Mouse (Mus musculus): ENCODE data around the gene Spop. TPM values are rescaled to one million over a fixed set of nuclear protein-coding genes. Genes with fewer than 3 reads are reported as not detected.

The Spop gene
- polyA plus RNA-seq, 1 experiment from 2014 or later, result 96.0 TPM

DNA sequence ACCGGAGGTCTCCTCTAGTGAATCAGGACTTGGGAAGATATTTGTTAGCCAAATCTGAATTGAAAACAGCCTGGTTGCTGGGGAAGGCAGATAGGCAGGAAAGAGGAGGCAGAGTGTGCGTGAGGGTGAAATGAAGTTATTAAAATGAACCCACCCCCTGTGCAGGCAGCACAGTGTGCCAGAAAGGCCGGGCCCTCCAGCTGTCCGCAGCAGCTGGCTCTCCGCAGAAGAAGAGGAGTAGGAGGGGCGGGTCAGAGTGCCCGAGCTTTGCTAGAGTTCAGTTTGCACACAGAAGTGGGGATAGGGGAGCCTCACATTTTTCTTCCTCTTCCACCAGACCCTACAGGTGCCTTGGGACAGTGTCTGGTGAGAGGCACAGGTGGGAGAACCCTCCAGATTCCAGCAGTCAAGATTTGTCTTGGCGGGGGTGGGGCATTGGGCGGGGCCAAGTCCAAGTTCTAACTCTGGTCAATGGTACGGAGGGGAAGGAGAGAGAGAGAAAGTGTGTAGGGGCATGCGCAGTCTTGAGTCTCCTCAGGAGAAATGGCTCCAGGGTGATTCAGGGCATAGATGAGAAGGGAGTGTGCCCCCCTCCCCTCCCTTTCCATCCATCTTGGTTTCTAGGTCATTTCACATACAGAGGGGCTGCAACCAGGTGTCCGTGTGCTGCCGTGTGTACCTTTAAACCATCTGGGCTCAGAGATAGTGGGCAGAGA is 94.5 kb downstream of the Spop start:
- DNase-seq (ENCODE audit: low spot score), result peak; percentile 40
- Histone ChIP-seq H3K4me2 (replicated peaks; ENCODE audit: low read depth) (peak overlapping the region; percentile 42), H3K27ac (replicated peaks) (no peak overlapping the region), H3K9ac (ENCODE audit: low read length) (no peak overlapping the region), H3K9me3 (ENCODE audit: control insufficient read depth, low read length) (no peaks in the 10 kb centered on the region), H3K27me3 (ENCODE audit: control insufficient read depth, insufficient read depth, low read length) (no peaks in the 10 kb centered on the region), H3K4me1 (replicated peaks; ENCODE audit: control insufficient read depth, insufficient read depth) (0 out of 2 replicates have a peak, but pooled peaks cover 2% of the 10 kb centered on the region), H3K4me3 (ENCODE audit: low read depth, low read length) (no peak overlapping the region), H3K36me3 (ENCODE audit: control insufficient read depth, insufficient read depth, low read length) (no peaks in the 10 kb centered on the region)
- 0 out of 2 replicates have a peak, but pooled peaks have one; percentile 46 for ATAC-seq (ENCODE audit: low FRiP score, low TSS enrichment)
- TF ChIP-seq EP300 (optimal IDR thresholded peaks at IDR 0.05) (no peak), CTCF (IDR thresholded peaks at IDR 0.05; ENCODE audit: low read depth) (no peak)
- 33% methylated on average over 13 of the region's 13 CpGs for WGBS

DNA sequence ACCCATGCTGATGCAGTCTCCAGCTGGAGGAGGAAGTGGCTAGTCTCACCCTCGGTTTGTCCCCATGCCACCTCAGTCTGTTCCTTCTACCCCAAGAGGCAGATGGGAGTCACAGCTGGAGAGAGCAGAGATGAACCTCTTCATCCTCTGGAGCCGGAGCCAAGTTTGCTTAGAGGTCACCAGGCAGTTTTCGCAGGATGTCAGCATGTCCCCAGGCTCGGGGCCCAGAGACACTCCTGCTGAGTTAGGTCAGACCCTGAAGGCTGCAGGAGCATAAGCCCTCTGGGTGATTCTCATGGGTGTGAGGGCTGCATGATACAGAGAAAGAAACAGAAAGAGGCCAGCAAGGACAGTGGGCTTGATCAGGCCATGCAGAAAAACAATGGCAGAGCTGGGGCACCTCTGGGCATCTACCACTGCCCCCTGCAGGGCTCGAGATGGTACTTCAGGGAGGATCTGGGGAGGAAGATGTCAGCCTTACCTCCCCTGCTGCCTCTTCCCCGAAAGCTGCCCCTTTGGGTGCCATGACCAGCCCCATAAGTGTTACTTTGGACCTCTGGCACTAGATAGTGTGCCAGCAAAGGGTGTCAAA is 95.3 kb downstream of the Spop start:
- Histone ChIP-seq H3K36me3 (ENCODE audit: control insufficient read depth, insufficient read depth, low read length) (no peaks in the 10 kb centered on the region), H3K4me2 (replicated peaks; ENCODE audit: low read depth) (no peak overlapping the region), H3K27ac (replicated peaks) (no peak overlapping the region), H3K27me3 (ENCODE audit: control insufficient read depth, insufficient read depth, low read length) (no peaks in the 10 kb centered on the region), H3K9ac (ENCODE audit: low read length) (no peak overlapping the region), H3K4me3 (ENCODE audit: low read depth, low read length) (no peak overlapping the region), H3K9me3 (ENCODE audit: control insufficient read depth, low read length) (no peaks in the 10 kb centered on the region), H3K4me1 (replicated peaks; ENCODE audit: control insufficient read depth, insufficient read depth) (0 out of 2 replicates have a peak, but pooled peaks cover 2% of the 10 kb centered on the region)
- 70% methylated on average over 6 of the region's 6 CpGs for WGBS
- no peak for ATAC-seq (ENCODE audit: low FRiP score, low TSS enrichment)
- no peak for DNase-seq (ENCODE audit: low spot score)
- peak; percentile 64 for TF ChIP-seq CTCF (IDR thresholded peaks at IDR 0.05; ENCODE audit: low read depth)
- TF ChIP-seq EP300 (optimal IDR thresholded peaks at IDR 0.05), result no peak

DNA sequence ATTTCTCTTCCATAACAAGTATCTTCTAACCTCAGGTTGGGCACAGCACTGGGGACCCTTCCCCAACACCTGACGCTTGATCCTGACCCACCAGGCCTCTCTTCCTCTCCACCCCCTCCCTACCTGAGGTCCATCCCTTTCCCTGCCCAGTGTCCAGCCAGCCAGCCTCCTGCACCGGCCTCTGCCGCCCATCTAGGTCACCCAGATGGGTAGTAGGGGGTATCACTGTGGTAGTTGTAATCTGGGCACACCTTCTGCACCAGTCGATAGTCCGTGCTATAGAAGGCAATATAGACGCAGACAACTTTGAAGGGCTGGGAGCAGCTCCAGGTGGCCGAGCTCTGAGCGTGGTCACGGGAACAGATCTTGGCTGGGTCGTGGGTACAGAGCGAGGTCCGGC is 96.8 kb downstream of the Spop start:
- no peak for TF ChIP-seq CTCF (IDR thresholded peaks at IDR 0.05; ENCODE audit: low read depth)
- TF ChIP-seq EP300 (optimal IDR thresholded peaks at IDR 0.05), result no peak
- DNase-seq (ENCODE audit: low spot score) (no peak), ATAC-seq (ENCODE audit: low FRiP score, low TSS enrichment) (no peak)
- Histone ChIP-seq H3K4me2 (replicated peaks; ENCODE audit: low read depth) (no peak overlapping the region), H3K36me3 (ENCODE audit: control insufficient read depth, insufficient read depth, low read length) (no peaks in the 10 kb centered on the region), H3K9ac (ENCODE audit: low read length) (no peak overlapping the region), H3K9me3 (ENCODE audit: control insufficient read depth, low read length) (no peaks in the 10 kb centered on the region), H3K4me1 (replicated peaks; ENCODE audit: control insufficient read depth, insufficient read depth) (0 out of 2 replicates have a peak, but pooled peaks cover 2% of the 10 kb centered on the region), H3K27me3 (ENCODE audit: control insufficient read depth, insufficient read depth, low read length) (no peaks in the 10 kb centered on the region), H3K27ac (replicated peaks) (no peak overlapping the region), H3K4me3 (ENCODE audit: low read depth, low read length) (no peak overlapping the region)
- 83% methylated on average over 12 of the region's 12 CpGs for WGBS

DNA sequence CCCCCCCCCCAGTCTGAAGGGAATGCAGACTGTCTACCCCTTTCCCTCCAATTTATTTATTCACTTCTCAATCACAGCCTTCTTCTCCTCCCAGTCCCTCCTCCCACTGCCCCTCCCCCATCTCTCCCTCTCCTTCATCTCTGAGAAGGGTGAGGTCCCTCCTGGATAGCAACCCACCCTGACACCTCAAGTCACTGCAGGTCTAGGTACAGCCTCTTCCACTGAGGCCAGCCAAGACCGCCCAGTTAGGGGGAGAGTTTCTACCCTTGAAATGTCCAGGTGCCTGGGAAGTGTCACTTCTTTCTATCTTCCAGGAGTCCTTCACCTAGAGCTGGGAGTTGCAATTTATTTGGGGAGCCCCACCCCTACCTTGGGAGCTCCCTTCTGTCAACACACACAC is 98.0 kb downstream of the Spop start:
- WGBS, result 63% methylated on average over 1 of the region's 1 CpGs
- H3K9me3 ChIP-seq (ENCODE audit: control insufficient read depth, low read length), result no peaks in the 10 kb centered on the region
- H3K4me1 ChIP-seq (replicated peaks; ENCODE audit: control insufficient read depth, insufficient read depth), result 0 out of 2 replicates have a peak, but pooled peaks cover 2% of the 10 kb centered on the region
- no peak overlapping the region for H3K27ac ChIP-seq (replicated peaks)
- H3K4me2 ChIP-seq (replicated peaks; ENCODE audit: low read depth), result no peak overlapping the region
- H3K4me3 ChIP-seq (ENCODE audit: low read depth, low read length), result no peak overlapping the region
- H3K27me3 ChIP-seq (ENCODE audit: control insufficient read depth, insufficient read depth, low read length), result 0 out of 2 replicates have a peak, but pooled peaks cover 2% of the 10 kb centered on the region
- H3K36me3 ChIP-seq (ENCODE audit: control insufficient read depth, insufficient read depth, low read length), result no peaks in the 10 kb centered on the region
- H3K9ac ChIP-seq (ENCODE audit: low read length), result no peak overlapping the region
- no peak for TF ChIP-seq EP300 (optimal IDR thresholded peaks at IDR 0.05)
- no peak for TF ChIP-seq CTCF (IDR thresholded peaks at IDR 0.05; ENCODE audit: low read depth)
- DNase-seq (ENCODE audit: low spot score) (no peak), ATAC-seq (ENCODE audit: low FRiP score, low TSS enrichment) (no peak)

DNA sequence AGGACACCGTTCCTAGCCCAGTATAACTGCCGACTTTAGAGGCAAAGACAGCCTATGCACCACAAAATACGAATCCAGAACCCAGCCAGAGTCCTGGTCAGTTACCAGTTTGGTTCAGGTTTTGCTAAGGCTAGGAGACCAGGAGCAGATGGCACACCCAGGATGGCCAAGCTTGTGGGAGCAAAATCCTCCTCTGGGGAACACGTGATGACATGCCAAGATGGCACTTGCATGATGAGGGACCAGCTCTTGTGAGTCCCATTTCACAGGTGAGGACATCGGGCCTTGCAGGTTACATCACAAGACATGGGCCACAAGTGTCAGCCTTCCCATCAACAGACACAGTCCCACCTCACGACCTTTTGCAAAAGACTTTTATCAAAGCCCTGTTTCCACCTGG is 98.5 kb downstream of the Spop start:
- Histone ChIP-seq H3K4me3 (ENCODE audit: low read depth, low read length) (no peak overlapping the region), H3K9ac (ENCODE audit: low read length) (no peak overlapping the region), H3K27me3 (ENCODE audit: control insufficient read depth, insufficient read depth, low read length) (0 out of 2 replicates have a peak, but pooled peaks cover 2% of the 10 kb centered on the region), H3K9me3 (ENCODE audit: control insufficient read depth, low read length) (no peaks in the 10 kb centered on the region), H3K36me3 (ENCODE audit: control insufficient read depth, insufficient read depth, low read length) (no peaks in the 10 kb centered on the region), H3K4me1 (replicated peaks; ENCODE audit: control insufficient read depth, insufficient read depth) (0 out of 2 replicates have a peak, but pooled peaks cover 2% of the 10 kb centered on the region), H3K27ac (replicated peaks) (no peak overlapping the region), H3K4me2 (replicated peaks; ENCODE audit: low read depth) (no peak overlapping the region)
- DNase-seq (ENCODE audit: low spot score) (no peak), ATAC-seq (ENCODE audit: low FRiP score, low TSS enrichment) (no peak)
- no peak for TF ChIP-seq CTCF (IDR thresholded peaks at IDR 0.05; ENCODE audit: low read depth)
- 69% methylated on average over 6 of the region's 6 CpGs for WGBS
